Mouse (Mus musculus): ENCODE data around the gene Ddx39b.

Ddx39b gene

DNA sequence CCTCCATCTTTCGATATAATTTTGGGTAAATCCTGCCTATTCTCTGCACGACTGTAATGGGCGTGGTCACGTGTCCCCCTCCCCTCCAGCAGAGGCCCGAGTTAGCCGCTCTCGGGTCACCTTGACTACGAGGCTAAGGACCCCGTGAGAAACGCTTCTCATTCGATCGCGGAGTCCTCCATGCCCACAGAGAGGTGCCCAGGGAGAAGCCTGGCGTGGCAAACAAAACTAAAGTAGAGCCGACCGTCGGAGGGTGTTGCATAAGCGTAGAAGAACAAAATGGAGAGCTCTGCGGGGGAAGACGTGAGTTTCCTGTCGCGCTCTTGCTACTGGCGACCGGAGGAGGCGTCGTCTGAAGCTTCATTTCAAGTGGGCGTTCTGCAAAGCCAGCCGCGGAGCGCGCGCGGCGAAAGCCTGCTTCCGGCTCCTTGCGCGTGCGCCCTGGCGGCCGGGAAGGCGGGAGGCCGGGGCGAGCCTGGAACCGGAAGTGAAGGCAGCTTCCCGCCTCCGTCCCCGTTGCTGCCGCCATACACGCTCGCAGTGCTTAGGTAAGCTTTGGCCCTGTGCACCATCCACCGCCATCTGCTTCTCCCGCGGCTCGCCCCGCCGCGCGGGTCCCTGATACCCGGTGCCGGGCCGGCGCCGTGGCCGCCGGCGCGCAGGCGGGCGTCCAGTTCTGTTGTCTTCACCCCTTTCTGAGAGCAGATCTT, at the start of gene Ddx39b:
Gene Ddx39b, plus strand, starts transcription at position 442 of the 710 bp plus-strand sequence.
- peak; percentile 82 for DNase-seq (ENCODE audit: low read depth, low spot score)

DNA sequence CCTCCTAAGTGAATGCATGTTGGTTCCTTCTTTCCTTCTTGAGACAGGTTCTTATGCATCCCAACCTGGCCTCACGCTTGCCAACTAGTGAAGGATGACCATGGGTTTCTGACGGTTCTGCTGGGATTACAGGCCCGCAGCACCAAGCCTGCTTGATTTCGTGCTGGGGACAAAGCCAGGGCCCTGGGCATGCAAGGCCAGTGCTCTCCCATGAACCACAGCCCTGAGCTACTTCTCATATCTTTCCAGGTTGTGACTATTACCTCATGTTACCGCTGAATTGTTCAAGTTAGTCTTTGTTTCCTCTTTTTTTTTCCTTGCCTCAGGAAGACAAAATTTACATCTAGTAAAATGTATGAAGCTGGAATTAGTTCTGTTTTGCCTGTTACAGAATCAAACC, 48.6 kb upstream of the Ddx39b start:
- no peak for DNase-seq (ENCODE audit: low read depth, low spot score)

DNA sequence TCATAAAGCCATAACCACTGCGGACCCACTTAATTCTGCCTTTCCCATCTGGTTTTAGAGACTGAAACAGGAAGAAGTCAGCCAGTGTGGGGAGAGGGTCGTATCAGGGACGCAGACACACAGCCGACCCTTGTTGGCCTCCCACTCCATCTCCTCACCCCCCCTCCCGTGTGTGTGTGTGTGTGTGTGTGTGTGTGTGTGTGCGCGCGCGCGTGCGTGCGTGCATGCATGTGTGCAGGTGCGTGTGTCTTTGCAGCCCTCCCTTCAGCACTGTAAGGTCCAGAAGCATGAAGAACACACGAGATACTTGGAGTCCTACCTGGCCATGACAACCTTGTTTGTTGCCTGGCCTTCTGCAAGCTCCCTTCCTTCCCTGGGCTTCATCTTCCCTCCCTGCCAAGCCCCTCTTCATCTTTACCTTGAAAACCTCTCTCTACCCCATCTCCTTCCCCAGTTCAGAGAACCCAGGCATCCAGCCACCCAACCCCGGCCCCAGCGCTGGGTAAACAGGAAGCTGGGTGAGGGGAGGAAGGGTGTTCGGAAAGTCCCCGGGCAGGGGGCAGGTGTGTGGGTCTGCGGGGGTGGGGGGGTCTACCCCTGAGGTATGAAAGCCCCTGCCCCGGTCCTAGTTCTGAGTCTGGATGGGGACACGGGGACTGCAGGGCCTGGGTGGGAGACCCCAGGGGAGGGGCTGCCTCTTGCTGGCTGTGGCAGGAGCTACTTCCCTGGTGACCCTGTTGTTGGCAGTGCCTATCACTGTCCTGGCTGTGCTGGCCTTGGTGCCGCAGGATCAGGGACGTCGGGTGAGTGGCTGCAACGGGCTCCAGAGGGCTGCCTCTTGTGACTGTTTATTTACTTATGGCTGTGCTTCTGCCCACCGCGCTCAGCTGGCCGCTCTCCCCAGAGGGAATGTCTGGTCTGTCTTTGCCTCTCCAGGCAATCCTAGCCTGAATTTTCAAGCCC, 47.4 kb upstream of the Ddx39b start, which contains the start of gene Ltb:
Gene Ltb, plus strand, starts transcription at position 559 of the 963 bp plus-strand sequence.
- no peak for DNase-seq (ENCODE audit: low read depth, low spot score)

DNA sequence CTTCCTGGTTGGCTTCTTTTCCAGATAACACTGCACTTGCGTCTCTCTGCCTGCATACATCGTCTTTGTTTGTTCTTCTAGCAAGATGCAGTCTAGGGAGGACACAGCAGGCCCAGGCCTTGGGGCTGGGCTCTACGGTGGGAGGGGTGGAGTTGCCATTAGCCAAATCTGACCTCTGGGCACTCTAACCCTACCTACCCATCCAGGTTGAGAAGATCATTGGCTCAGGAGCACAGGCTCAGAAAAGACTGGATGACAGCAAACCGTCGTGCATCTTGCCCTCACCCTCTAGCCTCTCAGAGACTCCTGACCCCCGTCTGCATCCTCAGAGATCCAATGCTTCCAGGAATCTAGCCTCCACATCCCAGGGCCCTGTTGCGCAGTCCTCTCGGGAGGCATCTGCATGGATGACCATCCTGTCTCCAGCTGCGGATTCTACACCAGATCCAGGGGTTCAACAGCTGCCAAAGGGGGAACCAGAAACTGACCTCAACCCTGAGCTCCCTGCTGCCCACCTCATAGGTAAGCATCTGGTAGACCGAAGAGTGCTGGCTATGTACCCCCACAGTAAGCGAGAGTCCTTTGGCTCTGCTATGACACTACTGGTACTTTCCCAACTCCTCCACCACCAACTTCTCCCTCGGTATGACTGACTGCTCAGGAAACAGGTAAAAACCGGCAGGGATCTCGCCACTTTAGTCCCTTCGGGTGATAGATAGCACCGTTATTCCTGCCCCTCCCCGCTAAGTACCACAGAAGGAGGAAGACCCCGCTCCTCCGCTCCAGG, 46.5 kb upstream of the Ddx39b start:
- no peak for DNase-seq (ENCODE audit: low read depth, low spot score)

DNA sequence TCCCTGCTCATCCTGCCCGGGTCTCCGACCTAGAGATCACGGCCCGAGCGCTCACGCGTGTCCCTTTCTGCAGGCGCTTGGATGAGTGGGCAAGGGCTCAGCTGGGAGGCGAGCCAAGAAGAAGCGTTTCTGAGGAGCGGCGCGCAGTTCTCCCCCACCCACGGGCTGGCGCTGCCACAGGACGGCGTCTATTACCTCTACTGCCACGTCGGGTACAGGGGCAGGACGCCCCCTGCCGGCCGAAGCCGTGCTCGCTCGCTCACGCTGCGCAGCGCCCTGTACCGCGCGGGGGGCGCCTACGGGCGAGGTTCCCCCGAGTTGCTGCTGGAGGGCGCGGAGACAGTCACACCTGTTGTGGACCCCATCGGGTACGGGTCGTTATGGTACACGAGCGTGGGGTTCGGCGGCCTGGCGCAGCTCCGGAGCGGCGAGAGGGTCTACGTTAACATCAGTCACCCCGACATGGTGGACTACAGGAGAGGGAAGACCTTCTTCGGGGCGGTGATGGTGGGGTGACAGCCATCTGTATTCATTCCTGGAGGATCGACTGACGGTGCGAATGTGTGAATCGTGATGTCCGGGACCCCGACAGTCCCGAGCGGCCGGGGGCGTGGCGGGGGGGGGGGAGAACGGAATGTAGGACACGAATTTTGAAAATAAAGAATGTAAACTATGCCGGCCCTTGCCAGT, 45.8 kb upstream of the Ddx39b start:
- DNase-seq (ENCODE audit: low read depth, low spot score): no peak

DNA sequence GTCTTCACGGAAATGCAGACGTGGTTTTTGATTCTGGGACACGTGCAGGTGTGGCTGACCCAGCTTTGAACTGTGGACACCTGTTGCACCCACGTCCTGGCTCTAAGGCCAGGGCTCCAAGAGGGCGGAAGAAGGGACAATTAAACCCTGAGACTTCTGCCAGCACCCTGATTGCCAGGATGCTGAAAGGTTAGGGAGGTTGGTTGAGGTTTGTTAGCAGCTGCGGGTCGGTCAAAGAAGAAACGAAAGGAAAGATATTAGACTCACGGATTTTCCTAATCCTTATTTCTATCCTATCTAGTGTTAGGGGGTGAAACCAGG, 45.3 kb upstream of the Ddx39b start:
- no peak for DNase-seq (ENCODE audit: low read depth, low spot score)

DNA sequence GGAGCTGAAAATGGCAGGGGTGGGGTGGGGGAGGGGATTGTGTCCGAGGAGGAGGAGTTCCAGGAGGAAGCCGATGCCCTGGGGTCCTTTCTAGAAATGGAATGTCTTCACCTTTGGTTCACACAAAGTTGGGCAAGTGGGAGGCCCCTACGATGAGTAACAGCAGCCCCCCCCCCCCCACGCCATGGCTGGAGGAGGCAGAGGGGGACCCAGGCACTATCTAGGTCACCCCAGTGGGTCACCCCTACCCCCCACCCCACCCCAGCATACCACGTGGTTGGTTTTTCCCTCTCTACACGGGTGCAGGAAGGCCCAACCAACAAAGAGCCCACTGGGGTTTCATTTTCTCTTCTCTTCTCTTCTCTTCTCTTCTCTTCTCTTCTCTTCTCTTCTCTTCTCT, 44.4 kb upstream of the Ddx39b start:
- DNase-seq (ENCODE audit: low read depth, low spot score): no peak

DNA sequence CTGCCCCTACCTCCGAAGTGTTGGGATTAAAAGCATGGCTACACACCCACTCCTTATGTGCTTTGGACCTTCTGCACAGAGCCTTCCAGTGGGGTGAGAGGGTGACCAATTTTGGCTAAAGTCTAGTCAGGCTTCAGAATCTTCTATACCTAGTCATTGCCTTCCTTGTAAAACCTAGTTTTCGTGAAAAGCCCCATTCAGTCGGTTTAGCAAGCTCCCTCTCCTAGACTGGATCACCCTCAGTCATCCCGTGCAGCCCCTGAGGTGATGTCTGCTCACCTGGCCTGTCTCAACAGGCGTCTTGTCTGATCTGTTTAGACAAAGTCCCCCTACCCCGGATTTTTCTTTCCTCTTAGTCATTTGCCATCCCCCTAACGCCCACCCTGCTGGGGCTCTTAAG, 43.5 kb upstream of the Ddx39b start:
- no peak for DNase-seq (ENCODE audit: low read depth, low spot score)

DNA sequence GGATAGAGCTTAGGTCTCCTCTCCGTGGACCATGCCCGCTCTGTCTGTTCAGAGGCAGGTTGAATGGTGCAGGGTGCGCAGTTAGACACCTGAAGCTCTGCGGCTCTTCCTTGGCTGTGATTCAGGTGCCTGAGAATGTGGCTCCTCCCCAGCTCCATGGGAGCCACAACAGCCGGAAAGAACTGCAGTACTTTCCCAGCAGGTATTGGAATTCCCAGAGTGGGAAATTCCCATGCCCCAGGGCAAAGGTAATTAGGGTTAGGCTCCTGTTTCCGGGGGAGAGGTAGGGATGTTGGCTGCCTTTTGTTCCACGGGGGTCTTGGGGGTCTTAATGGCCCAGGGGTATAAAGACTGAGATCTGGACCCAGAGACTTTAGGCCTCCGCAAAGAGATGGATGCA, 42.6 kb upstream of the Ddx39b start:
- no peak for DNase-seq (ENCODE audit: low read depth, low spot score)

DNA sequence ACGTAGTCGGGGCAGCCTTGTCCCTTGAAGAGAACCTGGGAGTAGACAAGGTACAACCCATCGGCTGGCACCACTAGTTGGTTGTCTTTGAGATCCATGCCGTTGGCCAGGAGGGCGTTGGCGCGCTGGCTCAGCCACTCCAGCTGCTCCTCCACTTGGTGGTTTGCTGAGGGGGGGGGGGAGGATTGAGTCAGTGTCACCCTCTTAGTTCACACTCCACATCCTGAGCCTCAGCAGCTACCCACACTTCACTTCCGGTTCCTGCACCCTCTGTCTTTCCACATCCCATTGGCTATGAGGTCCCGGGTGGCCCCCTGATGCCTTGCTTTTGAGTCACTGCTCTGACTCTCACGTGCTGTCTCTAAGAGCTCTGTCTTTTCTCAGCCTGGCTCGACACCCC, 41.1 kb upstream of the Ddx39b start:
- DNase-seq (ENCODE audit: low read depth, low spot score): no peak

DNA sequence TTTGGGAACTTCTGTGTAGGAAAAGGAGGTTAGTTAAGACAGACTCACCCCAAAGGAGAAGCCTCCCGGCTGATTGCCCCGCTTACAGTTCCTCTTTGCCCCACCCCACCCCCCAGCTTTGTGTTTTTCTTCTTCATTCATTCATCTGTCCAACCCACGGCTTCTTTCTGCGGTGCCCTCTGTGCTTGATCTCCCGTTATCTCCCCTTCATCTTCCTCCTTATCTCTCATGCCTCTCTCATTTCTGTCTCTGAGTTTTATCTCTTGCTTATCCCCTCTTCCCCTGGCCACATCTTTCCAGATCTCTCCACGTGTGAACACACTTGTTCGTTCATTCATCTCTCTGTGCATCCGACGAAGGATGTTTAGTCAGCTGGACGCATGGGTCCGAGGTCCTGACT, 40.4 kb upstream of the Ddx39b start:
- DNase-seq (ENCODE audit: low read depth, low spot score): no peak

DNA sequence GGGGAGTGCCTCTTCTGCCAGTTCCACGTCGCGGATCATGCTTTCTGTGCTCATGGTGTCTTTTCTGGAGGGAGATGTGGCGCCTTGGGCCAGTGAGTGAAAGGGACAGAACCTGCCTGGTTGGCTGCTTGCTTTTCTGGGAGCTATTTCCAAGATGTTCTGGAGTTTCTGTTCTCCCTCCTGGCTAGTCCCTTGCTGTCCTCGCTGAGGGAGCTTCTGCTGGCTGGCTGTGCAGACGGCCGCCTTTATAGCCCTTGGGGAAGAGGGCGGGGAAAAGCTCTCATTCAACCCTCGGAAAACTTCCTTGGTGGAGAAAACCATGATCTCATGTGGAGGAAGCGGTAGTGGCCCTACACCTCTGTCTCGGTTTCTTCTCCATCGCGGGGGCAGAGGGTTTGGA, 39.8 kb upstream of the Ddx39b start, which contains the start of gene Tnf:
Gene Tnf, minus strand, starts transcription at position 221 of the 400 bp plus-strand sequence.
- no peak for DNase-seq (ENCODE audit: low read depth, low spot score)

DNA sequence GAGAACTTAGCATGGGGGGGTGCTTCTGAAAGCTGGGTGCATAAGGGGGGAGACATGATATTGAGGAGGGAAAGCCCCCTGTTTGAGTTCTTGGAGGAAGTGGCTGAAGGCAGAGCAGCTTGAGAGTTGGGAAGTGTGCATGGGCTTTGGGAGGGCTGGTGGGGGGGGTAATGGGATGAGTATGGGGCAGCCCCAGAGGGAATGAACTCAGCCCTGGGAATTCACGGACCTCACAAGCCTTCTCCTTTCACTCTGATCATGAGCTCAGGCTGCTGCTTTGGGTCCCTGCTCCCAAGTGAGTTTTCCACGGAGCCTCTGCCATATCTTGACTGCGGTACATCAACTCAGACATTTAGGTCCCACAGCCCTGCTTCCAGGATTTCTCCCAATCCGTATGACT, 39.1 kb upstream of the Ddx39b start:
- DNase-seq (ENCODE audit: low read depth, low spot score): no peak

DNA sequence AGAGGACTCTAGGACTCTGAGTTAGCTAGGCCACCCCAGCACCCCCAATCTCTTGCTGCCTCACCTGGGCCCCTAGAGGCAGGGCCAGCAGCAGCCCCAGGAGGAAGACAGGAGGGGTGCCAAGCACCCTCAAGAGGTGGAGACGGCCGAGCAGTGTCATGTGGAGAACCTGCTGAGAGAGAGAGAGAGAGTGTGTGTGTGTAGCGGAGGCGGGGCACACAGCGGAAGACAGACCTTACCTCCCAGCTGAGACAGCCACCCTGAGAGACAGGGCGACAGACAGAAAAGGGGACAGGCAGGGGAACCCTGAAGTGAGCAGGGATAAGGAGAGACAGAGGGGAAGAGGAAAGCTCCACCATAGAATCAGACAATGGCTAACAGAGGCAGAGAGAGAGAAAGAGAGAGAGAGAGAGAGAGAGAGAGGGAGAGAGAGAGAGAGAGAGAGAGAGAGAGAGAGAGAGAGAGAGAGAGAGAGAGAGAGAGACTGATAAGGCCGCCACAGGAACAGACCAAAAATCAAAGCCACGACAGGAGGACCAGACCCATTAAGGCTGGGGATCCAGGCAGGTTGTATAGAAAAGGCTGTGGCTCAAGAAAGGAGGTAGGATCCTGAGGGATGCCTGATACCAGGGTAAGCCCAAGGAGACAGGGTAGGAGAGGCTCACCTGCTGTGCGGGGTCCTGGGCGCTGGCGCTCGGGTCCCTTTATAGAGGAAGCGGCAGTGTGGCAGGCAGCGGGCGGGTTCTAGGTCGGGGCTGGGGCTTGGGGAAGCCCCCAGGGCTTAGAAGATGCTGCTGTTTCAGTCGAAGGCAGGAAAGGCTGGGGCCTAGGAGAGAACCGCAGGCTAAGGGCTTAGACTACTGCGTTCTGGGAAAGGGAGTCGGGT, 36.8 kb upstream of the Ddx39b start, which contains the start of gene Lta:
Gene Lta, minus strand, starts transcription at position 858 of the 886 bp plus-strand sequence.
- DNase-seq (ENCODE audit: low read depth, low spot score): no peak

DNA sequence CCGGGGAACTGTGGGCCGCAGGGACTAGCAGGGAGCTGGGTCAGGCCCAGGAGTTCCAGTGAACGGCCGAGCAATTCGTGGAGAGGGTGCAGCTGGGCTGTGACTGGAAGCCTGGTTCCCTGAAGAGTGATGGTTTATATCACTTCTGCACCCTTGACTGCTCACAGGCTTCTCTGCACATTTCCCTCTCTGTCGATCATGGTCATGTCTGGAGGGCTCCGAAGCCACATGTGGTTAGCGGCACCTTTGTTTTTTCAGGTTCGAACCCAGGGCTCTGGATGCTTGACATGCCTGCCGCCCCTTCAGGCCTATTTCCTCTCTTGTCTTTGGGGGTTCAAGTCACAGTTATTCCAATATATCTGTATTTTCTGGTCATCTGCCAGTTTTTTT, 36.2 kb upstream of the Ddx39b start:
- no peak for DNase-seq (ENCODE audit: low read depth, low spot score)

DNA sequence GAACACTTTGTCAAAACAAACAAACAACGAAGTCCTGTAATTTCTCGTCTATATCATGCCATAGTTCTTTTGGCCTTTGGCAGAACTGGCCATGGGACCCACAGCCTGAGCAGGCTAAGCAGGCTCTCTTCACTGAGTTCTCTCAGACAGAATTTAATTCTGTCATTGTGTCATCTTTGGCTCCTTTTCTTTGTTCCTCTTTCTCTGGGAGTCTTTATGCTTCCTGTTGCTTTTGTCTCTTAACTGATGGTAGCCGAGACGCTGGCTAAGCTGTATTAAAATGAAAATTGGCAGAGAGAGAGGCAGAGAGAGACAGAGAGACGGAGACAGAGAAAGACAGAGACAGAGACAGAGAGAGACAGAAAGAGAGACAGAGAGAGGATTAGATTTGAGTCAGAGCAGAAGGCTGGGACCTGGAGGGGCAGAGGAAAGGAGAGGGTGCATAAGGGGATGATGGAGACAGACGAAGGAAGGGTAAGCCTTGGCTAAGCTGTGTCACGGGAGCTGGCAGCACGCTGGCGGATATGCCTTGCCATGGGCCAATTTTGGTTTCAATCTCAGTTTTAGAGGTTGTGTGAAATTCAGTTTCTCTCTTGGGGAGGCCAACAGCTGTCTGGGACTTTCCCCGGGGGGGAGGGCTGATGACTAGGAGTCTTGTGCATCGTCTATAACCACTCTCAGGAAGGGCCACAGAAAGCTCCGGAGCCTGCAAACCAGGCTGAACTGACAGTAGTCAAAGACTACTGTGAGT, 31.6 kb upstream of the Ddx39b start:
- DNase-seq (ENCODE audit: low read depth, low spot score): no peak

DNA sequence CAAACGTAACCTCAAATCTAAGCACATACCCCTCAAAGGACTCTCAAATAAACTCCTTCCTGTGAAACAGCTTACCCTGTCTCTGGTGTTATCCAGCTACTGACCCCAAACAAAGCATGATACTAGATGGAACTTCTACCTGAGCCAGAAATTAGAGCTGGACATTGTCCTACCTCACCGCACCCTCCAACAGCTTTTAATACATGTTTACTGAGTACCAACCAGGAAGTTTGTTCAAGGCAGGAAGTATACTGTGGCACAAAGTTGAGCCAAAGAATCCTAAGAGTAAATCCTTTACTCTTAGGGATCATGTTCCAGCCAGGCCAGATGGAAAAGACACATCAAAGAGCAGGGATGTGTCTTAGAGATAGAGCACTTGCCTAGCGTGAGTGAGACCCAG, 31.0 kb upstream of the Ddx39b start:
- no peak for DNase-seq (ENCODE audit: low read depth, low spot score)

DNA sequence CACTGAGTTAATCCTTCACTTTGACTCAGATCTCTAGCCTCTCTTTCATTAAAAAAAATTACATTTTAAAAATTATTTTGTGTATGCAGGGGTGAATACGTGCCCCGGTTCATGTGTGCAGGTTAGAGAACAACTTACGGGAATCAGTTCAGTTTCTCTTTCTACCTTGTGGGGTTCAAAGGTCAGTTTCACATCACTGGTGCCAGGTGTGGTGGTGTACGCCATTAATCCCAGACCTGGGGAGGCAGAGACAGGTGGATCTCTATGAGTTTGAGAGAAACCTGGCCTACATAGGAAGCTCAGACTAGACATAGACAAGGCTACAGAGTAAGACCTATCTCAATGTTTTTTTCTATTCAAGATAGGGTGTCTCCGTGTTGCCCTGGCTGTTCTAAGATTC, 28.5 kb upstream of the Ddx39b start:
- DNase-seq (ENCODE audit: low read depth, low spot score): no peak

DNA sequence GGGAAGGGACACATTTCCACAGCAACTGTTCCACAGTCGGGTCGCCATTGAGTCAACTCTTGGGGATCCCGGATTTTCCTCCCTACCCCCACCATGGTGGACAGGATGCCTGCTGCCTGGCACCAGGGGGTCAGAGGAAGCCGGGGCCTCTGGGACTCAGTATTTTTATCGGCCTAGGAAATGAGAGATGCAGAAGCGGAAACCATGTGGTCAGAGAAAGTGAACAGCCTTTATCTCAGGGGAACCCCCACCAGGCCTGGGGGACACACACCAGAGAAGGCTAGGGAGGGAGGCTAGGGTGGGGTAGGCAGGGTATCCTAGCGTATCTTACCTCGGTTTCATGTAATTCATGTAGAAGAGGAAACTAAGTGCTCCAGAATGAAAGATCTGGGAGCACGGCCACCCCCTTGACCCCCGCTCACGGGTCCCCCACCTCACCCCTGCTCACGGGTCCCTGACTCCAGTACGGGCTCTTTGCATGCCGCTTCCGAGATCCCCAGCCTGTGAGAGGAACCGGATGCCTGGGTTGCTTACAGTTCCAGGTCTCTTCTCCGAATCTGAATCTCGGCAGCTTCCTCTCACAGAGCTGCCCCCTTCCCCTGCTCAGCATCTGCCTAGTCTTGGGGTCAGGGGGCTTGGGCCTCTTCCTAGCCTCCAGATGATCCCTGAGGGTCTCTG, 22.9 kb upstream of the Ddx39b start:
- DNase-seq (ENCODE audit: low read depth, low spot score): no peak
